Mouse (Mus musculus) intestine, postnatal 0 days (tissue): ENCODE results near the gene Tmco3. TPM values are rescaled to one million over a fixed set of nuclear protein-coding genes. Genes with fewer than 3 reads are reported as not detected.

Experiments used
- ATAC-seq: fragments of 200-750 bp; cut with Nextera tagmentation; 2 replicates; pipeline ENCODE4 v1.8.0; 2017; ENCODE audit warnings: mild to moderate bottlenecking, moderate TSS enrichment, moderate library complexity
- H3K27ac ChIP-seq: fragments of 300-500 bp; sonication (generic); 2 replicates; pipeline ENCODE4 v1.5.1; 2014; ENCODE audit warnings: mild to moderate bottlenecking, low read depth, low read length, moderate library complexity
- H3K27me3 ChIP-seq: fragments of 300-500 bp; sonication (generic); replicated peaks from 2 replicates; pipeline ENCODE4 v1.6.1; 2014; ENCODE audit warnings: low read length, mixed read lengths; ENCODE audit not compliant: control insufficient read depth, insufficient read depth
- H3K36me3 ChIP-seq: fragments of 300-500 bp; sonication (generic); 2 replicates; pipeline ENCODE4 v1.6.1; 2014; ENCODE audit warnings: mild to moderate bottlenecking, moderate library complexity; ENCODE audit not compliant: control insufficient read depth, insufficient read depth
- H3K4me1 ChIP-seq: fragments of 300-500 bp; sonication (generic); replicated peaks from 2 replicates; pipeline ENCODE4 v1.6.1; 2014; ENCODE audit warnings: antibody characterized with exemption, low read length, mixed read lengths; ENCODE audit not compliant: control insufficient read depth, insufficient read depth
- H3K4me2 ChIP-seq: fragments of 300-500 bp; sonication (generic); replicated peaks from 2 replicates; pipeline ENCODE4 v1.6.1; 2014; ENCODE audit warnings: low read depth, mild to moderate bottlenecking, moderate library complexity
- H3K4me3 ChIP-seq: fragments of 300-500 bp; sonication (generic); 2 replicates; pipeline ENCODE4 v1.5.1; 2014; ENCODE audit warnings: low read depth, low read length
- H3K9ac ChIP-seq: fragments of 300-500 bp; sonication (generic); 2 replicates; pipeline ENCODE4 v1.6.1; 2014; ENCODE audit warnings: mild to moderate bottlenecking, low read depth, low read length
- H3K9me3 ChIP-seq: fragments of 300-500 bp; sonication (generic); 2 replicates; pipeline ENCODE4 v1.6.1; 2016; ENCODE audit warnings: mixed run types; ENCODE audit not compliant: control insufficient read depth
- CTCF ChIP-seq: sonication (generic); IDR thresholded peaks from 2 replicates; pipeline ENCODE4 v1.5.1; 2016; ENCODE audit warnings: low read depth, mild to moderate bottlenecking, control low read depth, antibody characterized with exemption, moderate library complexity
- WGBS: fragments of 180-500 bp; shearing (Covaris S2); extraction: QIAGEN DNeasy Blood & Tissue Kit; methylation state at CpG from one replicate; pipeline ENCODE4 v1.1.7; 2014; 5-methylcytosine and 5-hydroxymethylcytosine counted together
- polyA plus RNA-seq: library from polyadenylated mRNA; unstranded; fragments of >200 nt; fragmentation: Nextera tagmentation; extraction: Ambion mirVana; gene quantifications from 2 replicates; pipeline ENCODE4 v1.2.1, GENCODE M21; 2015

Tmco3 gene
- polyA plus RNA-seq, 1 experiment from 2014 or later, result 18.5 TPM

DNA sequence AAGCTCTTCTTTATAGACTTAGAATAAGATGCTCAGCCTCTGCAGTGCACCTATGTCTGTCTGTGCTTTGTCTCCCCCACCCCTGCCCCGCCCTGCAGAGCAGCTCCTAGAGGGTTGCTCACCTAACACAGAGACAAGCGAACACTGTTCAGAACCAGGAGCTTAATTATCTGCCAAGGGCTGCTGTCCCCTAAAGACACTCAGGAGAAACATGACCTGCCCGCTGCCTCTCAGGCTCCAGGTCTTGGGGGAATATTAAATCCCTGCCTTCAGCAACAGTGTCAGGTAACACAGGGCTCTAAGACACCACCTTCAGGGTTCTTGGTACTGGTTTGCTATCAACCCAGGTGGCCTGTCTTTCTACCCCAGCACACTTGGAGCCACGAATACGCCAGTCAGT lies 34.6 kb upstream of the Tmco3 start:
- no peak for TF ChIP-seq CTCF
- Histone ChIP-seq H3K4me3 (no peak overlapping the region), H3K9ac (no peak overlapping the region), H3K4me1 (peaks cover 8% of the 10 kb centered on the region; the same call in 1 of the 2 replicates), H3K4me2 (no peak overlapping the region), H3K27me3 (no peaks in the 10 kb centered on the region), H3K36me3 (peaks cover 29% of the 10 kb centered on the region; the same call in 1 of the 2 replicates), H3K27ac (no peak overlapping the region), H3K9me3 (no peaks in the 10 kb centered on the region)
- WGBS, result 83% methylated on average over 5 of the region's 5 CpGs
- no peak for ATAC-seq

DNA sequence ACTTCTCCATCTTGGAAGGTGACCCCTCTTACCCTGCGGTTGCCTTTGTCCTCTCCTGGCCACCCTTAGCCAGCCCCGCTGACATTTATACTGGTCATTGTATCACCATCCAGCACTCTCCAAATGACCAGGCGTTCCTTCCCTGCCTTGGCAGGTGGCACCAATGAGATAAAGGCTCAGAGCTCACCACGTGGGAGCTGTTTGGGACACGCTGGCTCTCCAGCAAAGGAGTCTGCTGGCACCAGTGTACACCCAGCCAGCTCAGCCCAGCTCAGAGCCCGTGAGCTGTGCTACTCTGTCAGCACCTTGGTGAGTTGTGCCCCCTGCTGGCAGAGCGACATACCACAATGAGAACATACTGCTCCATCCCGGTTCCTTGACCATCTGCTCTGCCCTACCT lies 34.0 kb upstream of the Tmco3 start, which contains the start of gene Adprhl1:
Gene Adprhl1 (minus strand): TSS at position 144 of the 400 bp plus-strand sequence.
- Histone ChIP-seq H3K9ac (no peak within 1 kb of the TSS), H3K36me3 (peaks cover 35% of the 10 kb centered on the region; the same call in 1 of the 2 replicates), H3K27ac (no peak within 1 kb of the TSS), H3K9me3 (no peaks in the 10 kb centered on the region), H3K4me3 (no peak within 1 kb of the TSS), H3K4me1 (peaks cover 8% of the 10 kb centered on the region; the same call in 1 of the 2 replicates), H3K4me2 (no peak within 1 kb of the TSS), H3K27me3 (no peaks in the 10 kb centered on the region)
- peak; percentile 64 for ATAC-seq
- peak; percentile 93 for TF ChIP-seq CTCF
- WGBS, result 31% methylated on average over 8 of the region's 8 CpGs

DNA sequence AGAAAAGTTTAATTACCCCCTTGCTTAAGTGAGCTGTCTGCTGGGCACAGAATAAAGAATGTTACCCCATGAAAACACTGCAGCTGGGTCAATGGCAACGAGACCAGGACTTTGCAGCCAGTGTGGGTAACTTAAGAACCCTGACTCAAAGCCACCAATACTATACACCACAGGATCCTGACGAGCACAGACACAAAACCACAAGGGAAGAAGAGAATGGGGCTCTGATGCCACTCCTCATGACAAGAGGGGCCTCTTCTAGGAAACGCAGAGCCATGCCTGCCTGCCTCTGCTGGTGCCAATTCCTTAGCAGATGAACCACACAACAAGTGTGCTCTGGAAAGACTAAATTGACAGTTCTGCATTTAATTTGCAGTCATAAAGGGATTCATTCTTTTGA lies 24.6 kb upstream of the Tmco3 start:
- no peak overlapping the region for H3K4me2 ChIP-seq
- ATAC-seq, result no peak
- H3K27me3 ChIP-seq, result no peaks in the 10 kb centered on the region
- H3K9me3 ChIP-seq, result no peaks in the 10 kb centered on the region
- WGBS, result 79% methylated on average over 3 of the region's 3 CpGs
- no peak for TF ChIP-seq CTCF
- no peak overlapping the region for H3K9ac ChIP-seq
- no peaks in the 10 kb centered on the region for H3K4me1 ChIP-seq
- H3K27ac ChIP-seq, result no peak overlapping the region
- H3K4me3 ChIP-seq, result no peak overlapping the region
- peaks cover 39% of the 10 kb centered on the region; the same call in 1 of the 2 replicates for H3K36me3 ChIP-seq

DNA sequence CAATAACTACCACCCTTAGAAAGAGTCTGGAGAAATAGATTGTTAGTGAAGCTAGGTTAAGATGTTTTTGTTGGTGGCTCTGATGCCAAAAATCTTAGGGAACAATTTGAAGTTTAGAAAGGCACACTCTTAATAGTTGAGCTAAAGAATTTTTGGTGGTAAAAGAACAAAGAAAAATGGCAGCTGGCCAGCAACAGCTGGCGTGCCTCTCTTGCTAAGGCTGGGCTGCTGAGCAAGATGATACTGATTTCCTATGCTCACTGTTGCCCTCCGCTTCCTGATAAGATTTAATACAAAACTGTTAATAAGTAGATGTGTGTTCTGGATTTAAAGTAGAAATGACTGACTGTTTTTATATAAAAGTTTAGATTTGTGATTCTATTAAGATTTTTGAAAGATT lies 20.4 kb upstream of the Tmco3 start:
- no peak for TF ChIP-seq CTCF
- WGBS, result 73% methylated on average over 2 of the region's 2 CpGs

DNA sequence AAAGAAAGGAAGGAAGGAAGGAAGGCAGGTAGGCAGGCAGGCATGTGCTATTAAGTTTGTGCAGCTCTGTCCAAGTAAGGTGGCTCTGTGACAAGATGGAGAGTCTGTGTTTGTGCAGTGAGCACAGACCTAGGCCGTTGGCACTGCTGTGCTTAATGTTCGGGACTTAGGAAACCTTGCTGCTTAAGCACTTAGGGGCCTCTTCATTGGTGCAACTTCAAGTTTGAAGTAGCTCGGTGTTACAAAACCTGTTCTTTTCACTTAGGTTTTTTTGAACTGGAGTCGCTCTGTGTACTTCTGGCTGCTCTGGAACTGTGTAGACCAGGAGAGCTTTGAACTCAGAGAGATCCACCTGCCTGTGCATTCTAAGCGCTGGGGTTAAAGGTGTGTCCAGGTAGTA lies 15.2 kb upstream of the Tmco3 start:
- Histone ChIP-seq H3K4me3 (no peak overlapping the region), H3K4me1 (no peaks in the 10 kb centered on the region), H3K4me2 (no peak overlapping the region), H3K36me3 (peaks cover 30% of the 10 kb centered on the region), H3K9me3 (no peaks in the 10 kb centered on the region), H3K9ac (no peak overlapping the region), H3K27me3 (no peaks in the 10 kb centered on the region), H3K27ac (no peak overlapping the region)
- ATAC-seq, result no peak
- WGBS, result 87% methylated on average over 5 of the region's 5 CpGs
- TF ChIP-seq CTCF, result no peak

More for the DNA sequence above, 20.4 kb upstream of the Tmco3 start:
- Histone ChIP-seq H3K27ac (no peak overlapping the region), H3K27me3 (no peaks in the 10 kb centered on the region), H3K36me3 (peaks cover 37% of the 10 kb centered on the region), H3K4me2 (no peak overlapping the region), H3K4me1 (no peaks in the 10 kb centered on the region), H3K9me3 (no peaks in the 10 kb centered on the region), H3K4me3 (no peak overlapping the region), H3K9ac (no peak overlapping the region)
- ATAC-seq, result no peak

DNA sequence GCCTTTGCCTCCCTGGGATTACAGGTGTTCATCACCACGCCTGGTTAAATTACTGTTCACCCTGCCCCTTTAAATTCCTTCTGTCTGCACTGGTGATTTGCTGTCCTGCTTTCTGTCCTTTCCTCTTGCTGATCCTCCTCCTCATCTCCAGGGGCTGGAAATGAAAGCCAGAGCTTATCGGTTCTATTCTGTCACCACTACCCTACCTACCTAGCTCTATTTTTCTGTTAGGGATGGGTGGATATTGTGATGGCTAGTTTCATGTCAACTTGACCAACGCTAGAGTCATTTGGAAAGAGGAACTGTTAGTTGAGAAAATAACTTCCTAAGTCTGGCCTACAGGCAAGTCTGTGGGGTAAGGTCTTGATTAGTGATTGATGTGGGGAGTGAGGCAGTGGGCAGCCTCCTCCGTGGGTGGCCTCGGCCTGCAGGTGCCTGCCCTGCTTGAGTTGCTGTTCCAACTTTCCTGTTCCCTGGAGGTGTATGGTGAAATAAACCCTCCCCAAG lies 11.0 kb upstream of the Tmco3 start:
- no peak overlapping the region for H3K9ac ChIP-seq
- H3K9me3 ChIP-seq, result no peaks in the 10 kb centered on the region
- H3K36me3 ChIP-seq, result no peaks in the 10 kb centered on the region; the same call in 1 of the 2 replicates
- no peaks in the 10 kb centered on the region for H3K4me1 ChIP-seq
- TF ChIP-seq CTCF, result no peak
- no peak overlapping the region for H3K4me3 ChIP-seq
- no peak overlapping the region for H3K4me2 ChIP-seq
- no peak for ATAC-seq
- 75% methylated on average over 5 of the region's 5 CpGs for WGBS
- no peaks in the 10 kb centered on the region for H3K27me3 ChIP-seq
- no peak overlapping the region for H3K27ac ChIP-seq
